Mouse (Mus musculus): ENCODE data around the gene Ect2. TPM values are rescaled to one million over a fixed set of nuclear protein-coding genes. Genes with fewer than 3 reads are reported as not detected.

Ect2 gene
- total RNA-seq (2021), result under 1 TPM; 0.18 to 0.36 TPM
- long read RNA-seq, experiment 1, result 0 reads
- long read RNA-seq, experiment 2, result 0 reads

GRCm38 (mm10) chr3:27153701-27154209 is at the start of gene Ect2:
Gene Ect2 (minus strand): TSS chr3:27153878.
- peak; percentile 99 for DNase-seq
- Histone ChIP-seq H3K4me3 (peak within 1 kb of the TSS; percentile 88), H3K27ac (peak within 1 kb of the TSS; percentile 82)
- intact Hi-C loops (cut with DNase I), result no loop called here
- no peak for TF ChIP-seq CTCF (IDR thresholded peaks at IDR 0.05)

- intact Hi-C loops (cut with DNase I), result no loop called here
- no peak for TF ChIP-seq CTCF (IDR thresholded peaks at IDR 0.05)
- Histone ChIP-seq H3K4me3 (no peak overlapping the region), H3K27ac (peak overlapping the region; percentile 38; the same call in 1 of the 2 replicates)
- no peak for DNase-seq
These were observed 48.2 kb upstream of the Ect2 start for GRCm38 (mm10) chr3:27201728-27202411.

- no peak overlapping the region for H3K4me3 ChIP-seq
- no peak overlapping the region for H3K27ac ChIP-seq
- no peak for TF ChIP-seq CTCF (IDR thresholded peaks at IDR 0.05)
- intact Hi-C loops (cut with DNase I), result no loop called here
- DNase-seq, result no peak
These were observed 45.4 kb upstream of the Ect2 start for GRCm38 (mm10) chr3:27199120-27199519.

- intact Hi-C loops (cut with DNase I), result no loop called here
- no peak for TF ChIP-seq CTCF (IDR thresholded peaks at IDR 0.05)
These were observed 44.1 kb upstream of the Ect2 start for GRCm38 (mm10) chr3:27197816-27198215.

GRCm38 (mm10) chr3:27196529-27196928 is 42.9 kb upstream of the Ect2 start:
- TF ChIP-seq CTCF (IDR thresholded peaks at IDR 0.05), result no peak
- no peak for DNase-seq
- Histone ChIP-seq H3K27ac (no peak overlapping the region), H3K4me3 (no peak overlapping the region)
- intact Hi-C loops (cut with DNase I), result no loop called here

More at GRCm38 (mm10) chr3:27197816-27198215, 44.1 kb upstream of the Ect2 start:
- no peak for DNase-seq
- no peak overlapping the region for H3K4me3 ChIP-seq
- H3K27ac ChIP-seq, result no peak overlapping the region

- Histone ChIP-seq H3K4me3 (no peak overlapping the region), H3K27ac (no peak overlapping the region)
- TF ChIP-seq CTCF (IDR thresholded peaks at IDR 0.05), result no peak
- no peak for DNase-seq
- intact Hi-C loops (cut with DNase I), result no loop called here
These were observed 42.0 kb upstream of the Ect2 start for GRCm38 (mm10) chr3:27195573-27196227.

- Histone ChIP-seq H3K27ac (no peak overlapping the region), H3K4me3 (no peak overlapping the region)
- intact Hi-C loops (cut with DNase I), result no loop called here
- DNase-seq, result no peak
- no peak for TF ChIP-seq CTCF (IDR thresholded peaks at IDR 0.05)
These were observed 41.5 kb upstream of the Ect2 start for GRCm38 (mm10) chr3:27195153-27195552.

- no peak for DNase-seq
- H3K27ac ChIP-seq, result peak overlapping the region; percentile 72
These were observed 40.2 kb upstream of the Ect2 start for GRCm38 (mm10) chr3:27193844-27194317.

GRCm38 (mm10) chr3:27191856-27192255 is 38.2 kb upstream of the Ect2 start:
- Histone ChIP-seq H3K27ac (peak overlapping the region; percentile 40; the same call in 1 of the 2 replicates), H3K4me3 (no peak overlapping the region)
- intact Hi-C loops (cut with DNase I), result no loop called here
- DNase-seq, result no peak
- no peak for TF ChIP-seq CTCF (IDR thresholded peaks at IDR 0.05)

More at GRCm38 (mm10) chr3:27193844-27194317, 40.2 kb upstream of the Ect2 start:
- intact Hi-C loops (cut with DNase I), result no loop called here
- TF ChIP-seq CTCF (IDR thresholded peaks at IDR 0.05), result no peak
- H3K4me3 ChIP-seq, result peak overlapping the region; percentile 43

- no peak overlapping the region for H3K27ac ChIP-seq
- intact Hi-C loops (cut with DNase I), result no loop called here
- TF ChIP-seq CTCF (IDR thresholded peaks at IDR 0.05), result no peak
- no peak overlapping the region for H3K4me3 ChIP-seq
- DNase-seq, result no peak
These were observed 37.2 kb upstream of the Ect2 start for GRCm38 (mm10) chr3:27190865-27191264.

- intact Hi-C loops (cut with DNase I), result no loop called here
- Histone ChIP-seq H3K27ac (no peak overlapping the region), H3K4me3 (no peak overlapping the region)
- no peak for TF ChIP-seq CTCF (IDR thresholded peaks at IDR 0.05)
- peak; percentile 71 for DNase-seq
These were observed 35.9 kb upstream of the Ect2 start for GRCm38 (mm10) chr3:27189320-27190261.

- no peak for DNase-seq
- intact Hi-C loops (cut with DNase I), result no loop called here
- no peak for TF ChIP-seq CTCF (IDR thresholded peaks at IDR 0.05)
- Histone ChIP-seq H3K27ac (0 out of 2 replicates have a peak overlapping the region, but pooled peaks have one; percentile 13), H3K4me3 (no peak overlapping the region)
These were observed 34.7 kb upstream of the Ect2 start for GRCm38 (mm10) chr3:27188386-27188785.
